Mouse (Mus musculus) liver, embryonic 14.5 days (tissue): ENCODE measurements around the gene Megf11. TPM values are rescaled to one million over a fixed set of nuclear protein-coding genes. Genes with fewer than 3 reads are reported as not detected.

Source experiments
- ATAC-seq: fragments of 200-750 bp; cut with Nextera tagmentation; 2 replicates; pipeline ENCODE4 v1.8.0; 2017; ENCODE audit warnings: moderate number of reproducible peaks, mild to moderate bottlenecking, moderate library complexity; ENCODE audit not compliant: insufficient read depth
- DNase-seq, 3 experiments: peaks; one replicate each; pipeline ENCODE4 v3.0.0-alpha.2; 2012 to 2013; ENCODE audit warnings: low read depth in 3 of 3, low spot score in 3 of 3
- H3K27ac ChIP-seq: fragments of 300-500 bp; sonication (generic); 2 replicates; pipeline ENCODE4 v1.5.1; 2014; ENCODE audit warnings: moderate library complexity, mild to moderate bottlenecking, control low read depth, inconsistent platforms
- H3K27me3 ChIP-seq: fragments of 300-500 bp; sonication (generic); 2 replicates; pipeline ENCODE4 v1.6.1; 2014; ENCODE audit warnings: mild to moderate bottlenecking, low read length, moderate library complexity; ENCODE audit not compliant: control insufficient read depth, insufficient read depth
- H3K36me3 ChIP-seq: fragments of 300-500 bp; sonication (generic); replicated peaks from 2 replicates; pipeline ENCODE4 v1.6.1; 2014; ENCODE audit warnings: low read depth; ENCODE audit not compliant: control insufficient read depth, insufficient read depth
- H3K4me1 ChIP-seq, 2 experiments: fragments of 200-500 bp in 1 of 2; fragments of 300-500 bp in 1 of 2; sonication (generic) in 1 of 2; replicated peaks; 2 replicates each; pipeline ENCODE4 v1.6.1; 2012 to 2014; ENCODE audit warnings: antibody characterized with exemption in 1 of 2, inconsistent platforms in 1 of 2, low read length in 1 of 2; ENCODE audit not compliant: control insufficient read depth in 2 of 2, insufficient read depth in 2 of 2
- H3K4me2 ChIP-seq: fragments of 300-500 bp; sonication (generic); 2 replicates; pipeline ENCODE4 v1.6.1; 2014; ENCODE audit warnings: low read depth, mild to moderate bottlenecking, control low read depth, moderate library complexity
- H3K4me3 ChIP-seq, 2 experiments: fragments of 200-500 bp in 1 of 2; fragments of 300-500 bp in 1 of 2; sonication (generic) in 1 of 2; 2 replicates each; pipeline ENCODE4 v1.5.1; 2012 to 2014; ENCODE audit warnings: low read depth in 2 of 2, low read length in 2 of 2, mild to moderate bottlenecking in 2 of 2, control low read depth in 1 of 2, inconsistent platforms in 1 of 2, moderate library complexity in 1 of 2; ENCODE audit not compliant: insufficient read depth in 1 of 2
- H3K9ac ChIP-seq: fragments of 300-500 bp; sonication (generic); replicated peaks from 2 replicates; pipeline ENCODE4 v1.6.1; 2014; ENCODE audit warnings: mild to moderate bottlenecking, control low read depth, moderate library complexity
- H3K9me3 ChIP-seq: fragments of 300-500 bp; sonication (generic); 2 replicates; pipeline ENCODE4 v1.6.1; 2016; ENCODE audit warnings: low read length, mixed read lengths; ENCODE audit not compliant: control insufficient read depth
- CTCF ChIP-seq: IDR thresholded peaks from 2 replicates; pipeline ENCODE4 v1.5.1; 2016; ENCODE audit warnings: antibody characterized with exemption, low read depth, control low read depth
- EP300 ChIP-seq: IDR thresholded peaks from 2 replicates; pipeline ENCODE4 v1.6.1; 2016; ENCODE audit warnings: antibody characterized with exemption, low read depth
- WGBS: fragments of 180-500 bp; shearing (Covaris S2); extraction: QIAGEN DNeasy Blood & Tissue Kit; methylation state at CpG from one replicate; pipeline ENCODE4 v1.1.7; 2014; ENCODE audit not compliant: insufficient replicate concordance; 5-methylcytosine and 5-hydroxymethylcytosine counted together
- polyA plus RNA-seq, 2 experiments: library from polyadenylated mRNA; depleted of rRNA in 1 of 2; stranded (reverse) in 1 of 2; unstranded in 1 of 2; fragments of >200 nt; fragmentation: Nextera tagmentation in 1 of 2; extraction: Ambion mirVana in 1 of 2; gene quantifications; 2 replicates each; pipeline versions ENCODE4 v1.2.1 to v1.2.3; 2012 to 2014

Megf11 gene
- polyA plus RNA-seq, 2 experiments = 0.18 to 0.28 TPM

GRCm38 (mm10) chr9:64349490-64349889, 35.9 kb upstream of the Megf11 start:
- no peaks in the 10 kb centered on the region for H3K4me1 ChIP-seq
- H3K27me3 ChIP-seq = no peaks in the 10 kb centered on the region
- TF ChIP-seq CTCF (no peak), EP300 (no peak)
- no peak overlapping the region for H3K4me3 ChIP-seq
- 58% methylated on average over 5 of the region's 5 CpGs for WGBS
- H3K27ac ChIP-seq = no peak overlapping the region
- DNase-seq (no peak), ATAC-seq (no peak)
- no peaks in the 10 kb centered on the region for H3K9me3 ChIP-seq
- H3K4me2 ChIP-seq = no peak overlapping the region
- no peaks in the 10 kb centered on the region for H3K36me3 ChIP-seq
- H3K9ac ChIP-seq = no peak overlapping the region

GRCm38 (mm10) chr9:64351191-64351590, 34.2 kb upstream of the Megf11 start:
- no peak overlapping the region for H3K9ac ChIP-seq
- no peak overlapping the region for H3K4me3 ChIP-seq
- no peaks in the 10 kb centered on the region for H3K36me3 ChIP-seq
- DNase-seq (peak in 2 of 3 experiments; percentile 14 to 18), ATAC-seq (no peak)
- 26% methylated on average over 3 of the region's 3 CpGs for WGBS
- no peak overlapping the region for H3K27ac ChIP-seq
- H3K9me3 ChIP-seq = no peaks in the 10 kb centered on the region
- no peaks in the 10 kb centered on the region for H3K27me3 ChIP-seq
- no peaks in the 10 kb centered on the region for H3K4me1 ChIP-seq
- TF ChIP-seq CTCF (peak; percentile 77), EP300 (no peak)
- no peak overlapping the region for H3K4me2 ChIP-seq

DNA sequence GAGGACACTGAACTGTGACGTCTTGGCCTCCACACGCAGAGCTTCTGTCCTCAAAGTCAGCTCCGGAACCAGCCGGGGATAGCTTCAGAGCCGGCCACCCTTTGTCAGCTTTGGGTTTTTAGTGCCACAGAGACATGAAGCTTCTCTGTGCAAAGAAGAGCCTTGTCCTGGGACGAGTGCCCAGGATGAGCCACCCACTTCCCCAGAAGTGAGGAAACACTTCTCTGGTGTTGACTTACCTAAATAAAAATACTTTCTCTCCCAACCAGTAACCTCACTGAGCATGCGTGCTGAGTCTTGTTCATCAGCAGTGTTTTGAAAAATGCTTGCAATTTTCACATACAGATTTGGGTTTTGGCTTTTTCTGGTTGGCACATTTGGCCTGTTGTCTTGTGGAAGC, 29.8 kb upstream of the Megf11 start:
- no peak overlapping the region for H3K27ac ChIP-seq
- WGBS = 68% methylated on average over 7 of the region's 7 CpGs
- H3K4me2 ChIP-seq = no peak overlapping the region
- no peak overlapping the region for H3K9ac ChIP-seq
- ATAC-seq (no peak), DNase-seq (no peak)
- no peak overlapping the region for H3K4me3 ChIP-seq
- H3K9me3 ChIP-seq = no peaks in the 10 kb centered on the region
- no peaks in the 10 kb centered on the region for H3K27me3 ChIP-seq
- H3K4me1 ChIP-seq = no peaks in the 10 kb centered on the region
- H3K36me3 ChIP-seq = no peaks in the 10 kb centered on the region
- TF ChIP-seq CTCF = no peak
- TF ChIP-seq EP300 = no peak

DNA sequence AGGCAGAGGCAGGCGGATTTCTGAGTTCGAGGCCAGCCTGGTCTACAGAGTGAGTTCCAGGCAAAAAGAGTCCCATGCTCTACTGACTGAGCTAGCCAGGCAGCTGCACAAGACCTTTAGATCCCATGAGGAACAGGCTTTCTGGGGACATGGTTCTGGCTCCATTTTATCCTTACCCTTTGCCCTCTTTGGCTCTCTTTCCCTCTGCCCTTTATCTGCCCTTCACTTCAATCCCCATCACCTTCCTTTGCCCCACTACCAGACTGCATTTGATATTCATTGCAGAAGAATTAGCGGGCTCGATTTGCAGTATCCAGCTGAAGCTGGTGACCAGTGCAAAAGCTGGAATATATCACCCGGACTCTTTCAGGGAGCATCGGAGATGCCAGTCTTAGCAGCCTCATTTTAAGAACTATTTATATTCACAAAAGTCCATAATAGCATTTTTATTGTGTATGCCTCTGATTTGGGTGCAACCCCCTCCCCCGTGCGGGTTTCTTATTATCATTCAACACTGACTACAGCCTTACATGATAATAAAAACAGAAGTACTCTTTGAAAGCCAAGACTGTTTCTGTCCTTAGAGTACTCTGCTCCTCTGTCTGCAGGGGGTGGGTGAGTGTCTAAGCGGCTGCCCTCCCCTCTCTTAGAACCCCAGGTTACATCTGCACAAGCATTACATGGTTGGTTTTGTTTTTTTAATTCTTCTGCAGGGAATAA, 24.0 kb upstream of the Megf11 start:
- no peaks in the 10 kb centered on the region for H3K9me3 ChIP-seq
- H3K4me2 ChIP-seq = no peak overlapping the region
- no peak overlapping the region for H3K4me3 ChIP-seq
- H3K27me3 ChIP-seq = no peaks in the 10 kb centered on the region
- WGBS = 73% methylated on average over 9 of the region's 9 CpGs
- H3K27ac ChIP-seq = no peak overlapping the region
- no peaks in the 10 kb centered on the region for H3K36me3 ChIP-seq
- DNase-seq (no peak), ATAC-seq (no peak)
- no peaks in the 10 kb centered on the region for H3K4me1 ChIP-seq
- no peak for TF ChIP-seq EP300
- TF ChIP-seq CTCF = no peak
- no peak overlapping the region for H3K9ac ChIP-seq

GRCm38 (mm10) chr9:64369871-64370270, 15.6 kb upstream of the Megf11 start:
- Histone ChIP-seq H3K27me3 (no peaks in the 10 kb centered on the region), H3K36me3 (no peaks in the 10 kb centered on the region), H3K9me3 (no peaks in the 10 kb centered on the region), H3K4me1 (no peaks in the 10 kb centered on the region), H3K4me3 (no peak overlapping the region), H3K4me2 (no peak overlapping the region), H3K9ac (no peak overlapping the region), H3K27ac (no peak overlapping the region)
- ATAC-seq (no peak), DNase-seq (no peak)
- TF ChIP-seq EP300 (no peak), CTCF (no peak)
- WGBS = 48% methylated on average over 7 of the region's 7 CpGs
